Mouse (Mus musculus) testis, postnatal 14 days (tissue): ENCODE data around the gene Spdl1.
"Not testable (repeated sequence)": the region's sequence is repeated elsewhere in the genome, so short reads cannot be mapped to it uniquely, and the experiment has no call there.

Source experiments
- DNase-seq: peaks from one replicate; pipeline ENCODE4 v3.0.0; 2021; ENCODE audit warnings: low spot score

The Spdl1 gene

GRCm38 (mm10) chr11:34805026-34805425, 28.4 kb downstream of the Spdl1 start:
- not testable (repeated sequence) for DNase-seq

- not testable (repeated sequence) for DNase-seq
Observed at GRCm38 (mm10) chr11:34798066-34798465, 35.4 kb downstream of the Spdl1 start.

DNA sequence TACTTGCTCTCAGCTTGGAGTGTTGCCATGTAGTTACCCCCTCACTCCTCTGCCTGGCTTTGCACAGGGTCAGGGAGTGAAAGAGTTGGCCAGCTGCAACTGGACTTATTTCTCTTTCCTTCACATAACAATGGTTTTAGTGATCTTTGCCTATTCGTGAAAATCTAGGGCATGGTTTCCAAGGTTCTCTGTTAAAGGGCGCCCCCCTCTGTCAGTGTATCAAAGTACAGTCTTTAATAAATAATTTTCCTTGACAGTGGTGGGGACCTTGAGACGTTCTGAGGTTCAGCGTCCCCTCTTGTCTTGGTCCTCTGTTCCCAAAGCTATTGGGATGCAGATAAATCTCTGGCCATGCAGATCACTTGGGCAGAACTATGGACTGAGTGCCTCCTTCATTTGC, 37.3 kb downstream of the Spdl1 start:
- DNase-seq = no peak

DNA sequence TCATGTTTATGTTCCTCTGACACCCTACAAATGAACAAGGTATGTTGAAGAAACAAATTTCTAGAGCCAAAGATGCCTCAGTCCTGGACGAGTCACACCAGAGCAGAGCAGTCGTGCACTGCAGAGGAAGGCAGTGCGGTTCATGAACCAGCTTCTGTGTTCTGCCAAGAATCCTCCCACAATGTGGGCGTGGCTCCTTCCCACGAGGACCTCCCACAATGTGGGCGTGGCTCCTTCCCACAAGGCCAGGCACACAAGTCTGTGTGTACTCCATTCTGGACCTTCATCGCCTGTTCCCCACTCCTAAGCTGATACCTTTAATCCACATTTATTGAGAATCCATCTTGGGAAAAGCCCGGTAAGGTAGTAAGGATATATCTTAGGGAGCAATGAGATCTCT, 41.6 kb downstream of the Spdl1 start:
- peak; percentile 21 for DNase-seq

GRCm38 (mm10) chr11:34784864-34785263, 48.6 kb downstream of the Spdl1 start:
- DNase-seq = no peak

GRCm38 (mm10) chr11:34783587-34784043, 49.8 kb downstream of the Spdl1 start, which contains the start of gene Dock2:
TSS of gene Dock2 (minus strand) at chr11:34783892.
- no peak for DNase-seq

DNA sequence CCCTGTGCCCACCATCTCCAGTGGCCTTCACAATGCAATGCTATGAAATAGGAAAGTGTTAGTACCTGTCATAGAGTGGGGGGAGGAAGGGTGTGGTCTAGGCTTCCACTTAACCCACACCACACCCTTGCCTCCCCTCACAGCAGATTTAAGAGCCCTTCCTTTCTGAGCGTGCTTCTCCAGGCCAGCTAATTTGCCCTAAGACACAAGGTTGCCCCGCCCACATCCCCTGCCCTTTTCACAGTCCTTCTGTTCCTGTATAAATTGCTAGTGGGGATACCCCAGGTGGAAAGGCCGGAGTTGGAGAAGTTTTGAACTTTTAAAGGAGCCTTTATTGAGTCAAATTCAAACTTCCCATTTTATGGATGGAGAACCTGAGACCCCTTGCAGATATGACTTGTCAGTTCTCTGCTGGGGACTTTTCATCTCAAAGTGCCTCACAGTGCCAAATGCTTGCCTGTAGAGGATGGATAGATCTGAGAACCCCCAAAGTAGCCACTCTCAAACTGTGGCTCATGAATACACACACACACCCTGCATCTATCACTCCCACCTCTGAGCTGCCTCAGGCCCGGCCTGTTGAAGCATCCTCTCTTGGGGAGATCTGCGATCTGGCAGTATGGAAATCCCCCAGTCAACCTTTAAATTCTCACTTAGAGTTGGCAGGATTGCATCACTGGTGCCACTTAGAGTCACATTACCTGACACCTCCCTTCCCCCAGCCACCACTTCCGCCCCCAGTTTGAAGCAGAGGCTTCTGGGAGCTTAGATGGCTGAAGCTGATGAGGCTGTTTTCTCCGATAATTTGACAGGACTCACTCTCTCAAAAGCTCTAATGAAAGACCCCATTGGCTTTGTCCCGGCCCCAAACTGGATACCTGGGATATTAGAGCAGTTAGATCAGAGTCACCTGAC, 50.7 kb downstream of the Spdl1 start:
- no peak for DNase-seq

DNA sequence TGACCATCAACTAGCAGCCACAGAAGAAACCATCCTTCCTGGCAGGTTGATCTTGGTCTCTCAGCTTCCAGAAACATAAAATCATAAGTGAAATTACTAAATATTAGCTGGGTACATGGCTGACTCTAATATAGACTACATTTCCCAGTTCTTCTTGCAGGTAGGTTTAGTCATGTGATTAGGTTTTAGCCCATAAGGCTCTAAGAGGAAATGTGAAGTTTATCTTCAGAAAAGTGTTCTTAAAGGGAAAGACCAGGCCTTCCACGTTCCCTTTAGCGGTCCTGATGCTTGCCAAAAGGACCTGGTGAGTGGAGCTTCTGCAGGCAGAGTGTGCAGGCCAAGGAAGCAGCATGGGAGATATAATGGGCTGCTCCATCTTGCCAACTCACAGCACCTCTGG, 52.7 kb downstream of the Spdl1 start:
- DNase-seq = no peak

- DNase-seq = no peak
Observed at GRCm38 (mm10) chr11:34779966-34780365, 53.5 kb downstream of the Spdl1 start.

DNA sequence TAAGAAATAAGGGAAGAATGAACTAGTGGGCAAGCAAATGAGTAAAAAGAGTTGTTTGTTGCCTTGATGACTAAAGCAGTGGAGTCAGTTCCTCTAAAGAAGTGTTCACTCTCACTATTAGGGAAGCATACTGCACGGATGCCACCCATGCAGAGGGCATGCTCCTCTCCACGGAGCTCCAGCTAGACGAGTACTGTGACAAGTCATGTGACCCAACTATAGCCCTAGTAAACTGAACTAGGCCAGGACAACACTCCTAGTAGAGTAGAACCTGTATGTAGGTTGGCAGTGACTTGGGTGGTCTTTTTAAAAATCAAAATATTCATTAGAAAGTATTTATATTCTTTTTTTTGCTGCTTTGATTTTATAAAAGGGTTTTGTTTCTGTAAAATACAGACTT, 55.1 kb downstream of the Spdl1 start:
- DNase-seq = no peak

- DNase-seq = no peak
Observed at GRCm38 (mm10) chr11:34777529-34777928, 55.9 kb downstream of the Spdl1 start.

DNA sequence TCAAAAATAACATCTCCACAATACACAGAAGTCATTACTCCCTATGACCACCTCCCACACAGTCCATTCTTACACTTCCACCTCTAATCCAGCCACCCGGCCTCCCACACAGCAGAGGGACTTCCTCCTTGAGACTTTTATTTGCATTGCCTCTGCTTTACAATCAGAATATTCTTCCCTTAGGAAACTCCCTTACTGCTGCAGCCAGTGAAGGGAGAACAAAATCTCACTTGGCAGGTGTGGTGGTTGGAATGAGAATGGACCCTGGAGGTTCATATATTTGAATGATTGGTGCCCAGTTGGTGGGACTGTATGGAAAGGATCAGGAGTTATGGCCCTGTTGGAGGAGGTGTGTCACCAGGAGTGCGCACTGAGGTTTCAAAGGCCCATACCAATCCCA, 57.4 kb downstream of the Spdl1 start:
- no peak for DNase-seq

GRCm38 (mm10) chr11:34774636-34775035, 58.8 kb downstream of the Spdl1 start:
- DNase-seq = no peak

DNA sequence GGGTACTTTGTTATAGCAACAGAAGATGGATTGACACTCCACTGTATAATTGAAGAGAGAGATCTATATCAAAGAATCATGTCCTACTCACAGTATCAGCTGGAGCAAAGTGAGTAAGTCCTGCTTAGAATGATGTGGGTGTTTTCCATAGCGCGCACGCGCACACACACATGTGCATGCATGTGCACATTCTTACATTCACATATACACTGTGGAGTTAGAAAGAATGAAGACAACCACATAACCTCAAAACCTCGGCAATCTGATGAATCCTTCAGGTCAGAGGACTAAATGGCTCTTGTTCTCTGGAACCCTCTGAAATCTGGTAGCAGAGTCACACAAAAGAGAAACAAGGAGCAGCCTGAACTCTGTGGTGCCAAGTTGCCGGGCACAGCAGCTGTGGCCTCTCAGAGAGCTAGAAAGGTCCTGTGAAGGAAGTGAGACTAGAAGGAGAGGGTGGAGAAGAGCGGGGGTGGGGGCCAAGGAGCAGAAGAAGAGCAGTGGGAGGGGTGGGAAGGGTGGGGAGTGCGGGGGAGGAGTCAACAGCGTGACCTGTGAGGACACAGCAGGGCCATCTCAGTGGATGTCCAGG, 60.0 kb downstream of the Spdl1 start:
- no peak for DNase-seq

GRCm38 (mm10) chr11:34771221-34771986, 62.0 kb downstream of the Spdl1 start:
- peak; percentile 67 for DNase-seq

DNA sequence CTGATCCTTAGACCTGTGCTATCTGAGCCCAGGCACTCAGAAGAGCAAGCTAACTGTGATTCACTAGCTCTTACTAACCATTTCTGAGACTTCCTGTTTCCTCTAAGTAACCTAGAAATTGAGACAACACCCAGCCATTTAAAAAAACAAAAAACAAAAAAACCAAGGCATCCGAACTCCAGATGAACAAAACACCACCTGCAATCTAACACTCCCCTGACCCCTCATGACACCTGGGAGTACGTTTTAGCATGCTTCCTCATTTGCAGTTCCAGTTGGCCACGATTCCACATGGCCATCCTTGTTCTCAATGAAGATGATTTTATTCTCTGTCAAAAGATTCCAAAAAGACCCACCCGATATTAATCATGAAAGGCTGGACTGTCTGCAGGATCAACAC, 62.8 kb downstream of the Spdl1 start:
- no peak for DNase-seq

- no peak for DNase-seq
Observed at GRCm38 (mm10) chr11:34769946-34770345, 63.5 kb downstream of the Spdl1 start.

DNA sequence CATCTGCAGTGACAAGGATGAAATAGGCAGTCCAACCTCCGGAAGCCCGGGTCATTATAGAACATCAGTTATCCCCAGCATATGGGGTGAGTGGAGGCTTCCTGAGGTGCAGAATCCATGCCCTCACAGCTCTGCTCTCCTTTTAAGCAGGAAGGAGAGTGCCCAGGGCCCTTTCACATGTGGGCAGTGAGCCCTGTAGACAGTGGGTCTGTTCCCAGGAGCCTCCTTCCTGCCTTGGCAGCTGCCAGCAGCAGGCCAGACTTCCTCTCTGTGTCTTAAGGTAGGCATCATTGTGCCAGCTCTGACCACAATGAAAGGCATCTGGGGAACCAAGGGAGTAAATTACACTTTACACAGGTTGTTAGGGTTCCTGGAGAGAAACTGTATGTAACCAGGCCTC, 64.0 kb downstream of the Spdl1 start:
- no peak for DNase-seq

DNA sequence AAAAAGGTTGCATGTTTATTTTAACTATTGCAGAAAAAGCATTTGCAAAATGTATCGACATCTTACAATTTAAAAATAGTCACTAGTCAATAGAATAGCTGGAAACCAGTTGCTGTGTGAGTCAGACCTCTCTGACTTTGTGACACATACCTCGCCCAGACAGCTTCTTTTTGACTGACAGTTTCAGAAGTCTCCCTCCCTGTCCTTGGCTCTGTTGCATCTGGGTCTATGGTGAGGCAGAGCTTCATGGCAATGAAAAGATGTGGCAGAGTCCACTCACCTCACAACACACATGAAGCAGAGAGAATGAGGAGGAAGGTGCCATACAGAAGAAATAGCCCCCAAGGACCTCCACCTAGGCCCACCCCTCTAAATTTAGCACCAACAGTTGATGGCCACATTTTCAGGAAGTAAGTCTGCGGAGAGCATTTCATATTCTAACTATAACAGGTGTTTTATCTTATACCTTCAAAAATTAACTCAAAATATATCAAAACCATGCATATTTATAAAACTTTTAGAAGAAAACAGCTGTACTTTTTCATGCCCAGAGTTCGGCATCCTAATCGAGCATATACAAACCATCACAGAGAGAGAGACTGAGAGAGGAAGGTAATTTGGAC, 69.6 kb downstream of the Spdl1 start:
- no peak for DNase-seq

- no peak for DNase-seq
Observed at GRCm38 (mm10) chr11:34762570-34763127, 70.8 kb downstream of the Spdl1 start.

GRCm38 (mm10) chr11:34762125-34762524, 71.3 kb downstream of the Spdl1 start:
- DNase-seq = no peak

DNA sequence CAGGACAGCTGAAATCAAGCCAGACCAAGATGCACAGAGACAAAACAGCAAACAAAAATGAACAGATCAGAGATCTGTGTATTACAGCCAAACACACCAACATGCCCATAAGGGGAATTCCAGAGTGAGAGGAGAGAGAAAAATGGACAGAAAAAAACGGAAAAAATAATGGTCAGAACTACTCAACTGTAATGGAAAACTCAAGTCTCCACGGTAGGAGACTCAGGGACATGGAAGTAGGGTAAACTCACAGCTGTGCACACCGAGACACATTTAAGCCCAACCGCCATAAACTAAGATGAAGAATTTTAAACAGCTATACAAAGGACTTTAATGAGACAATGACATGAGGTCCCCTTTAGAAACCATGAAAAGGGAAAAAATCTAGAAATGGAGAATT, 73.9 kb downstream of the Spdl1 start:
- DNase-seq = no peak
